In genomic region chr7:71236334-71236733, GRCm38 (mm10) we compare ENCODE assay signal across 31 mouse cellular contexts.
DNase-seq lines count a peak whose midpoint lies in the region; ATAC-seq and TF ChIP-seq lines count a peak whose summit lies in the region.
"Had no signal": no experiment of that assay in that cellular context is flagged by ENCODE, and none has a peak within 500 bp of the region (broad histone marks: within the 10 kb centered on the region; RNA-seq: fewer than 3 reads in every experiment).

No protein-coding gene starts in this region.

- H3K4me3 ChIP-seq in heart, embryonic 13.5 days, result no peak overlapping the region
- no peak overlapping the region for H3K4me3 ChIP-seq in limb, embryonic 11.5 days (ENCODE audit: low read depth, low read length)
- no peak overlapping the region for H3K4me3 ChIP-seq in limb, embryonic 10.5 days
- no peak overlapping the region for H3K4me3 ChIP-seq in stomach, embryonic 16.5 days (replicated peaks; ENCODE audit: low read length)
- no peak overlapping the region for H3K4me3 ChIP-seq in stomach, postnatal 0 days (ENCODE audit: low read depth, low read length)
- H3K4me3 ChIP-seq in forebrain, embryonic 11.5 days (ENCODE audit: low read depth, low read length), result no peak overlapping the region
- H3K4me3 ChIP-seq: embryonic facial prominence, embryonic 13.5 days; forebrain, embryonic 10.5 days; layer of hippocampus, adult 2 months; left cerebral cortex, adult 2 months; limb, embryonic 15.5 days; liver, embryonic 13.5 days; stomach, embryonic 15.5 days had no signal

- H3K36me3 ChIP-seq in heart, embryonic 13.5 days, result no peaks in the 10 kb centered on the region
- no peaks in the 10 kb centered on the region for H3K36me3 ChIP-seq in limb, embryonic 11.5 days (ENCODE audit: control insufficient read depth, insufficient read depth, low read length)
- H3K36me3 ChIP-seq in limb, embryonic 10.5 days, result no peaks in the 10 kb centered on the region
- no peaks in the 10 kb centered on the region for H3K36me3 ChIP-seq in stomach, embryonic 16.5 days (ENCODE audit: control insufficient read depth, insufficient read depth, low read length)
- H3K36me3 ChIP-seq in stomach, postnatal 0 days (ENCODE audit: control insufficient read depth, insufficient read depth, low read length), result no peaks in the 10 kb centered on the region
- no peaks in the 10 kb centered on the region for H3K36me3 ChIP-seq in forebrain, embryonic 11.5 days (ENCODE audit: control insufficient read depth, insufficient read depth, low read length)
- H3K36me3 ChIP-seq: embryonic facial prominence, embryonic 13.5 days; forebrain, embryonic 10.5 days; limb, embryonic 15.5 days; liver, embryonic 13.5 days; stomach, embryonic 15.5 days had no signal

- no peak overlapping the region; the same call in 1 of the 2 replicates for H3K4me2 ChIP-seq in heart, embryonic 13.5 days
- no peak overlapping the region for H3K4me2 ChIP-seq in limb, embryonic 11.5 days (ENCODE audit: low read depth, severe bottlenecking)
- no peak overlapping the region for H3K4me2 ChIP-seq in stomach, embryonic 16.5 days (ENCODE audit: low read depth, low read length)
- no peak overlapping the region for H3K4me2 ChIP-seq in stomach, postnatal 0 days (replicated peaks; ENCODE audit: low read depth)
- no peak overlapping the region for H3K4me2 ChIP-seq in forebrain, embryonic 11.5 days (ENCODE audit: low read depth, low read length, severe bottlenecking)
- H3K4me2 ChIP-seq: embryonic facial prominence, embryonic 13.5 days; hindbrain, embryonic 14.5 days; limb, embryonic 15.5 days; liver, embryonic 13.5 days; midbrain, embryonic 11.5 days; stomach, embryonic 15.5 days had no signal

- H3K9me3 ChIP-seq in heart, embryonic 13.5 days, result no peaks in the 10 kb centered on the region
- H3K9me3 ChIP-seq in limb, embryonic 11.5 days (ENCODE audit: control insufficient read depth, low read length), result no peaks in the 10 kb centered on the region
- no peaks in the 10 kb centered on the region for H3K9me3 ChIP-seq in limb, embryonic 10.5 days (replicated peaks)
- no peaks in the 10 kb centered on the region for H3K9me3 ChIP-seq in stomach, embryonic 16.5 days (replicated peaks; ENCODE audit: control insufficient read depth, low read length)
- H3K9me3 ChIP-seq in stomach, postnatal 0 days (ENCODE audit: control insufficient read depth, low read length), result no peaks in the 10 kb centered on the region
- no peaks in the 10 kb centered on the region for H3K9me3 ChIP-seq in forebrain, embryonic 11.5 days (ENCODE audit: control insufficient read depth, low read length)
- H3K9me3 ChIP-seq: embryonic facial prominence, embryonic 13.5 days; forebrain, embryonic 10.5 days; limb, embryonic 15.5 days; liver, embryonic 13.5 days; stomach, embryonic 15.5 days had no signal

- peaks cover 7% of the 10 kb centered on the region; the same call in 1 of the 2 replicates for H3K27me3 ChIP-seq in heart, embryonic 13.5 days (replicated peaks)
- no peaks in the 10 kb centered on the region for H3K27me3 ChIP-seq in limb, embryonic 11.5 days (ENCODE audit: control insufficient read depth, insufficient read depth, low read length)
- no peaks in the 10 kb centered on the region for H3K27me3 ChIP-seq in limb, embryonic 10.5 days (ENCODE audit: low read depth, poor library complexity, severe bottlenecking)
- no peaks in the 10 kb centered on the region for H3K27me3 ChIP-seq in stomach, embryonic 16.5 days (ENCODE audit: control insufficient read depth, insufficient read depth, low read length)
- no peaks in the 10 kb centered on the region for H3K27me3 ChIP-seq in stomach, postnatal 0 days (ENCODE audit: control insufficient read depth, insufficient read depth, low read length)
- H3K27me3 ChIP-seq in forebrain, embryonic 11.5 days (ENCODE audit: control insufficient read depth, insufficient read depth, low read length), result no peaks in the 10 kb centered on the region
- H3K27me3 ChIP-seq: CH12.LX; embryonic facial prominence, embryonic 13.5 days; limb, embryonic 15.5 days; liver, embryonic 13.5 days; stomach, embryonic 15.5 days had no signal

- H3K4me1 ChIP-seq in heart, embryonic 13.5 days, result peaks cover 54% of the 10 kb centered on the region
- peaks cover 9% of the 10 kb centered on the region; the same call in 1 of the 2 replicates for H3K4me1 ChIP-seq in limb, embryonic 11.5 days (ENCODE audit: control insufficient read depth, insufficient read depth, low read length)
- peaks cover 43% of the 10 kb centered on the region for H3K4me1 ChIP-seq in limb, embryonic 10.5 days
- H3K4me1 ChIP-seq in stomach, embryonic 16.5 days (ENCODE audit: control insufficient read depth, insufficient read depth, low read length), result peaks cover 7% of the 10 kb centered on the region; the same call in 1 of the 2 replicates
- H3K4me1 ChIP-seq in stomach, postnatal 0 days (replicated peaks; ENCODE audit: control insufficient read depth, insufficient read depth), result no peaks in the 10 kb centered on the region
- H3K4me1 ChIP-seq in forebrain, embryonic 11.5 days (replicated peaks; ENCODE audit: control insufficient read depth, insufficient read depth, low read length), result no peaks in the 10 kb centered on the region
- H3K4me1 ChIP-seq: embryonic facial prominence, embryonic 13.5 days; liver, embryonic 13.5 days had no signal

- DNase-seq in heart, adult 11 months, result no peak
- peak; percentile 34 for DNase-seq in limb, embryonic 11.5 days (ENCODE audit: low spot score)
- no peak for DNase-seq in limb, embryonic 10.5 days (ENCODE audit: low spot score)
- DNase-seq in stomach, postnatal 0 days (ENCODE audit: low spot score), result no peak
- DNase-seq in forebrain, embryonic 11.5 days (ENCODE audit: low spot score), result no peak
- DNase-seq: adrenal gland, adult 2 months; adrenal gland, postnatal 36 days; cerebellum, adult 2 months; cerebellum, postnatal 36 days; embryo, embryonic 11 days; kidney, postnatal 36 days; liver, embryonic 13.5 days; lung, adult 18-20 months; right cerebral cortex, postnatal 25 days; thymus, adult 18-20 months; thymus, postnatal 25 days had no signal

- TF ChIP-seq EP300 in stomach, postnatal 0 days (optimal IDR thresholded peaks at IDR 0.05), result no peak

- ATAC-seq in heart, embryonic 13.5 days (ENCODE audit: extremely low read depth, insufficient number of reproducible peaks, low FRiP score, low TSS enrichment), result no peak
- no peak for ATAC-seq in limb, embryonic 11.5 days (ENCODE audit: insufficient number of reproducible peaks, low FRiP score, low TSS enrichment, low read depth)
- no peak for ATAC-seq in stomach, embryonic 16.5 days (ENCODE audit: insufficient read depth, low FRiP score)
- ATAC-seq in stomach, postnatal 0 days (ENCODE audit: low FRiP score, low TSS enrichment), result no peak
- no peak for ATAC-seq in forebrain, embryonic 11.5 days (replicated peaks; ENCODE audit: low FRiP score)
- ATAC-seq: activated CD4-positive, CD25-positive, alpha-beta regulatory T cell, adult 4 months; forebrain, embryonic 16.5 days; intestine, postnatal 0 days; midbrain, embryonic 16.5 days had no signal

- no peak for TF ChIP-seq CTCF in stomach, postnatal 0 days (IDR thresholded peaks at IDR 0.05; ENCODE audit: low read depth)

- no peak overlapping the region for H3K9ac ChIP-seq in heart, embryonic 13.5 days
- H3K9ac ChIP-seq in limb, embryonic 11.5 days (ENCODE audit: low read length), result no peak overlapping the region
- H3K9ac ChIP-seq in stomach, embryonic 16.5 days (ENCODE audit: low read length), result no peak overlapping the region
- H3K9ac ChIP-seq in stomach, postnatal 0 days (ENCODE audit: low read length), result no peak overlapping the region
- no peak overlapping the region for H3K9ac ChIP-seq in forebrain, embryonic 11.5 days (ENCODE audit: low read length)
- H3K9ac ChIP-seq: embryonic facial prominence, embryonic 13.5 days; hindbrain, embryonic 14.5 days; limb, embryonic 15.5 days; liver, embryonic 13.5 days; stomach, embryonic 15.5 days had no signal

- 50% methylated on average over 1 of the region's 1 CpGs for WGBS in heart, embryonic 13.5 days
- WGBS in limb, embryonic 11.5 days, result 32% methylated on average over 1 of the region's 1 CpGs
- WGBS in limb, embryonic 10.5 days, result 56% methylated on average over 1 of the region's 1 CpGs
- WGBS in stomach, embryonic 16.5 days, result 45% methylated on average over 1 of the region's 1 CpGs
- 58% methylated on average over 1 of the region's 1 CpGs for WGBS in stomach, postnatal 0 days
- WGBS in forebrain, embryonic 11.5 days, result 80% methylated on average over 1 of the region's 1 CpGs

- 0 out of 2 replicates have a peak overlapping the region, but pooled peaks have one; percentile 0 for H3K27ac ChIP-seq in heart, embryonic 13.5 days (replicated peaks)
- no peak overlapping the region for H3K27ac ChIP-seq in limb, embryonic 11.5 days (replicated peaks; ENCODE audit: low read depth, low read length)
- no peak overlapping the region for H3K27ac ChIP-seq in limb, embryonic 10.5 days
- H3K27ac ChIP-seq in stomach, embryonic 16.5 days (ENCODE audit: low read length), result 0 out of 2 replicates have a peak overlapping the region, but pooled peaks have one; percentile 14
- H3K27ac ChIP-seq in stomach, postnatal 0 days (replicated peaks), result no peak overlapping the region
- no peak overlapping the region for H3K27ac ChIP-seq in forebrain, embryonic 11.5 days (ENCODE audit: low read depth, low read length)
- H3K27ac ChIP-seq: embryonic facial prominence, embryonic 13.5 days; forebrain, embryonic 10.5 days; hindbrain, embryonic 14.5 days; layer of hippocampus, adult 2 months; left cerebral cortex, adult 2 months; limb, embryonic 15.5 days; liver, embryonic 13.5 days had no signal

Comparison
In these comparisons a context has a peak if more than half of its experiments do, and no peak if none do; other contexts are left out.
1. H3K27ac ChIP-seq: peak in heart, embryonic 13.5 days (single experiment) and stomach, embryonic 16.5 days (single experiment); none in limb, embryonic 11.5 days (single experiment), limb, embryonic 10.5 days (single experiment), stomach, postnatal 0 days (single experiment) and forebrain, embryonic 11.5 days (single experiment).